Mouse (Mus musculus) kidney, embryonic 16.5 days (tissue): Measurements from ENCODE around the gene Ldb2. TPM values are rescaled to one million over a fixed set of nuclear protein-coding genes. Genes with fewer than 3 reads are reported as not detected.

Experiments used
- ATAC-seq: fragments of 200-750 bp; cut with Nextera tagmentation; 2 replicates; pipeline ENCODE4 v1.8.0; 2017; ENCODE audit warnings: moderate TSS enrichment; ENCODE audit not compliant: low FRiP score, low TSS enrichment
- H3K27ac ChIP-seq: fragments of 300-500 bp; sonication (generic); 2 replicates; pipeline ENCODE4 v1.5.1; 2014; ENCODE audit warnings: low read length
- H3K27me3 ChIP-seq: fragments of 300-500 bp; sonication (generic); 2 replicates; pipeline ENCODE4 v1.6.1; 2014; ENCODE audit warnings: low read length, control low read depth, mixed read lengths; ENCODE audit not compliant: insufficient read depth
- H3K36me3 ChIP-seq: fragments of 300-500 bp; sonication (generic); 2 replicates; pipeline ENCODE4 v1.6.1; 2014; ENCODE audit warnings: low read length, control low read depth, mixed read lengths; ENCODE audit not compliant: insufficient read depth
- H3K4me1 ChIP-seq: fragments of 300-500 bp; sonication (generic); 2 replicates; pipeline ENCODE4 v1.6.1; 2014; ENCODE audit warnings: low read length, control low read depth, mixed read lengths; ENCODE audit not compliant: insufficient read depth
- H3K4me2 ChIP-seq: fragments of 300-500 bp; sonication (generic); replicated peaks from 2 replicates; pipeline ENCODE4 v1.6.1; 2014; ENCODE audit warnings: low read depth, low read length
- H3K4me3 ChIP-seq: fragments of 300-500 bp; sonication (generic); 2 replicates; pipeline ENCODE4 v1.5.1; 2014; ENCODE audit warnings: mild to moderate bottlenecking, low read length
- H3K9ac ChIP-seq: fragments of 300-500 bp; sonication (generic); replicated peaks from 2 replicates; pipeline ENCODE4 v1.6.1; 2014; ENCODE audit warnings: low read length
- H3K9me3 ChIP-seq: fragments of 300-500 bp; sonication (generic); 2 replicates; pipeline ENCODE4 v1.6.1; 2016; ENCODE audit warnings: low read length, control low read depth
- WGBS: fragments of 180-500 bp; shearing (Covaris S2); extraction: QIAGEN DNeasy Blood & Tissue Kit; methylation state at CpG from one replicate; pipeline ENCODE4 v1.1.7; 2014; 5-methylcytosine and 5-hydroxymethylcytosine counted together
- polyA plus RNA-seq: library from polyadenylated mRNA; unstranded; fragments of >200 nt; fragmentation: Nextera tagmentation; extraction: Ambion mirVana; gene quantifications from 2 replicates; pipeline ENCODE4 v1.2.1, GENCODE M21; 2015

Ldb2 gene
- polyA plus RNA-seq, 1 experiment from 2014 or later = 115 TPM

GRCm38 (mm10) chr5:44667383-44667782, 132.1 kb downstream of the Ldb2 start:
- H3K27ac ChIP-seq = no peak overlapping the region
- WGBS = 87% methylated on average over 10 of the region's 10 CpGs
- H3K4me3 ChIP-seq = no peak overlapping the region
- H3K9ac ChIP-seq = no peak overlapping the region
- H3K36me3 ChIP-seq = no peaks in the 10 kb centered on the region
- H3K4me2 ChIP-seq = no peak overlapping the region
- no peaks in the 10 kb centered on the region for H3K4me1 ChIP-seq
- no peaks in the 10 kb centered on the region for H3K27me3 ChIP-seq
- H3K9me3 ChIP-seq = no peaks in the 10 kb centered on the region
- ATAC-seq = no peak

GRCm38 (mm10) chr5:44659651-44660050, 139.8 kb downstream of the Ldb2 start:
- H3K27me3 ChIP-seq = no peaks in the 10 kb centered on the region
- peaks cover 4% of the 10 kb centered on the region; the same call in 1 of the 2 replicates for H3K9me3 ChIP-seq
- H3K4me2 ChIP-seq = no peak overlapping the region
- H3K4me1 ChIP-seq = no peaks in the 10 kb centered on the region
- H3K27ac ChIP-seq = peak overlapping the region; percentile 33; the same call in 1 of the 2 replicates
- H3K9ac ChIP-seq = no peak overlapping the region
- WGBS = 82% methylated on average over 11 of the region's 11 CpGs
- no peaks in the 10 kb centered on the region for H3K36me3 ChIP-seq
- no peak for ATAC-seq
- H3K4me3 ChIP-seq = no peak overlapping the region

- H3K27ac ChIP-seq = no peak overlapping the region
- H3K4me1 ChIP-seq = no peaks in the 10 kb centered on the region
- WGBS = 88% methylated on average over 1 of the region's 1 CpGs
- no peaks in the 10 kb centered on the region for H3K36me3 ChIP-seq
- no peak overlapping the region for H3K4me3 ChIP-seq
- H3K9ac ChIP-seq = no peak overlapping the region
- ATAC-seq = no peak
- H3K4me2 ChIP-seq = no peak overlapping the region
- H3K9me3 ChIP-seq = peaks cover 4% of the 10 kb centered on the region; the same call in 1 of the 2 replicates
- H3K27me3 ChIP-seq = no peaks in the 10 kb centered on the region
Measured at GRCm38 (mm10) chr5:44656707-44657106, 142.8 kb downstream of the Ldb2 start.

GRCm38 (mm10) chr5:44654403-44654802, 145.1 kb downstream of the Ldb2 start:
- Histone ChIP-seq H3K4me2 (no peak overlapping the region), H3K4me3 (no peak overlapping the region), H3K9me3 (peaks cover 4% of the 10 kb centered on the region; the same call in 1 of the 2 replicates), H3K36me3 (no peaks in the 10 kb centered on the region), H3K4me1 (no peaks in the 10 kb centered on the region), H3K27me3 (no peaks in the 10 kb centered on the region), H3K27ac (peak overlapping the region; percentile 35; the same call in 1 of the 2 replicates), H3K9ac (no peak overlapping the region)
- WGBS = 36% methylated on average over 9 of the region's 9 CpGs
- no peak for ATAC-seq

- H3K9me3 ChIP-seq = no peaks in the 10 kb centered on the region
- H3K9ac ChIP-seq = no peak overlapping the region
- H3K4me2 ChIP-seq = no peak overlapping the region
- 37% methylated on average over 2 of the region's 2 CpGs for WGBS
- H3K36me3 ChIP-seq = no peaks in the 10 kb centered on the region
- no peak overlapping the region for H3K4me3 ChIP-seq
- H3K27ac ChIP-seq = peak overlapping the region; percentile 58; the same call in 1 of the 2 replicates
- H3K27me3 ChIP-seq = no peaks in the 10 kb centered on the region
- ATAC-seq = peak; percentile 35; the same call in 1 of the 2 replicates
- peaks cover 23% of the 10 kb centered on the region for H3K4me1 ChIP-seq
Measured at GRCm38 (mm10) chr5:44646842-44647190, 152.7 kb downstream of the Ldb2 start.

GRCm38 (mm10) chr5:44645952-44646841, 153.3 kb downstream of the Ldb2 start:
- no peaks in the 10 kb centered on the region for H3K27me3 ChIP-seq
- H3K4me3 ChIP-seq = no peak overlapping the region
- peaks cover 26% of the 10 kb centered on the region for H3K4me1 ChIP-seq
- peak overlapping the region; percentile 58; the same call in 1 of the 2 replicates for H3K27ac ChIP-seq
- H3K9me3 ChIP-seq = no peaks in the 10 kb centered on the region
- H3K36me3 ChIP-seq = no peaks in the 10 kb centered on the region
- ATAC-seq = no peak
- 61% methylated on average over 4 of the region's 4 CpGs for WGBS
- H3K4me2 ChIP-seq = no peak overlapping the region
- H3K9ac ChIP-seq = no peak overlapping the region

- 85% methylated on average over 3 of the region's 3 CpGs for WGBS
- no peaks in the 10 kb centered on the region for H3K36me3 ChIP-seq
- ATAC-seq = no peak
- H3K9ac ChIP-seq = no peak overlapping the region
- H3K9me3 ChIP-seq = no peaks in the 10 kb centered on the region
- peaks cover 31% of the 10 kb centered on the region for H3K4me1 ChIP-seq
- H3K4me3 ChIP-seq = no peak overlapping the region
- H3K27ac ChIP-seq = no peak overlapping the region
- H3K27me3 ChIP-seq = no peaks in the 10 kb centered on the region
- no peak overlapping the region for H3K4me2 ChIP-seq
Measured at GRCm38 (mm10) chr5:44643079-44643478, 156.4 kb downstream of the Ldb2 start.

GRCm38 (mm10) chr5:44641060-44641459, 158.4 kb downstream of the Ldb2 start:
- Histone ChIP-seq H3K9me3 (no peaks in the 10 kb centered on the region), H3K27ac (no peak overlapping the region), H3K36me3 (no peaks in the 10 kb centered on the region), H3K9ac (no peak overlapping the region), H3K4me1 (peaks cover 11% of the 10 kb centered on the region; the same call in 1 of the 2 replicates), H3K27me3 (no peaks in the 10 kb centered on the region), H3K4me2 (no peak overlapping the region), H3K4me3 (no peak overlapping the region)
- 29% methylated on average over 4 of the region's 4 CpGs for WGBS
- peak; percentile 79; the same call in 1 of the 2 replicates for ATAC-seq

- no peak for ATAC-seq
- no peak overlapping the region for H3K9ac ChIP-seq
- no peak overlapping the region for H3K4me2 ChIP-seq
- no peak overlapping the region for H3K27ac ChIP-seq
- H3K36me3 ChIP-seq = no peaks in the 10 kb centered on the region
- no peaks in the 10 kb centered on the region for H3K9me3 ChIP-seq
- no peaks in the 10 kb centered on the region for H3K27me3 ChIP-seq
- WGBS = 87% methylated on average over 6 of the region's 6 CpGs
- no peak overlapping the region for H3K4me3 ChIP-seq
- H3K4me1 ChIP-seq = no peaks in the 10 kb centered on the region
Measured at GRCm38 (mm10) chr5:44635546-44635945, 163.9 kb downstream of the Ldb2 start.

- no peak overlapping the region for H3K9ac ChIP-seq
- no peaks in the 10 kb centered on the region for H3K27me3 ChIP-seq
- ATAC-seq = peak; percentile 35; the same call in 1 of the 2 replicates
- H3K4me2 ChIP-seq = no peak overlapping the region
- H3K9me3 ChIP-seq = no peaks in the 10 kb centered on the region
- 74% methylated on average over 3 of the region's 3 CpGs for WGBS
- peaks cover 4% of the 10 kb centered on the region for H3K4me1 ChIP-seq
- H3K27ac ChIP-seq = no peak overlapping the region
- no peak overlapping the region for H3K4me3 ChIP-seq
- H3K36me3 ChIP-seq = no peaks in the 10 kb centered on the region
Measured at GRCm38 (mm10) chr5:44629034-44629625, 170.3 kb downstream of the Ldb2 start.
